Mouse (Mus musculus) heart, postnatal 36 days (tissue): Measurements from ENCODE around the gene St6gal1. TPM values are rescaled to one million over a fixed set of nuclear protein-coding genes. Genes with fewer than 3 reads are reported as not detected.
"Not testable (repeated sequence)": the region's sequence is repeated elsewhere in the genome, so short reads cannot be mapped to it uniquely, and the experiment has no call there.

Experiments
- DNase-seq, 2 experiments: peaks; one replicate each; pipeline ENCODE4 v3.0.0; 2021 to 2022
- intact Hi-C: fragments of 180-260 bp; cut with DNase I; formaldehyde crosslinking; loops from one replicate; pipeline ENCODE4 v1.15.1; 2025
- total RNA-seq, 2 experiments: library from RNA; stranded (reverse); gene quantifications; 2 replicates each; pipeline ENCODE4 v1.2.3; 2021

Gene St6gal1
- 1 to 10 TPM; 9.2 to 10.0 TPM for total RNA-seq

DNA sequence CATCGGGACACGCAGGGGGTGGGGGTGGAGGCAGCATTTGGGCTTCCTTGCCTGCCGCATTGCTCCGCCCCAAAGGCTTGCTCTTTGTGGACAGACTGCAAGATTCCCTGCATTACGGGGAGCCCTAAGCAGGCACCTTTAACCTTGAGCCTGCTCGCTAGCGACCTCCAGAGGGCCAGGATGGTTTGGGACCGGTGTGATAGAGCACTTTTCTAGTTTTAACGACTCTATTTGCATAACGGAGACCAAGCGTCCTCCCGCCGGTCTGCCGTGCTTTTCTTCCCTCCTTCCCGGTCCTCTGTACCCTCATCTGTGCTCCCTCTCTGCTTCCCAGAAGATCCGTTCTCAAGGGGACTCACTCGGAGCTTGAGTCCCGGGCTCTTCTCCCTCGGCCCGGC lies at the start of gene St6gal1:
TSS of gene St6gal1 (plus strand) at position 70 of the 398 bp plus-strand sequence.
- intact Hi-C loops = loop anchor here (2.0 to 5.0 kb wide), 3 partner anchors 74 to 178 kb away; no protein-coding TSS in a partner anchor
- DNase-seq = peak; percentile 86 to 90

DNA sequence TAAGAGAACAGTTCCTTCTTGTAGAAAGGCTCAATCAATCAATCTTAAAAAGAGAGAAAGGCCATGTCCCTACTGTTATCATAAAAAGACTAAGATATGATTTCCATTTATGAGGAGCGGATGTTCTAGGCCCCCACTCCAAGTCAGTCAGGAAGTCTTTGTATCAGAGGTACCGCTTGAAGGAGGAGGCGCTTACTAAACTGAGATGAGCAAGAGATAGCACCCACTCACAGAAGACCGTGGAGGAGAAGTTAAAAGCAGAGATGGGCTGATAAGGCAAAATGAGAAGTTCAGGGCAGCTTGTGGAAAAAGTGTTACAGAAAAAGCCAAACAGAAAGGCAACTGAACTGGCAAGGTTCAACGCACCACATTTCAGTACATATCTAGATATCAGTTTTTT lies 49.7 kb upstream of the St6gal1 start:
- intact Hi-C loops = no loop called here
- DNase-seq = no peak

DNA sequence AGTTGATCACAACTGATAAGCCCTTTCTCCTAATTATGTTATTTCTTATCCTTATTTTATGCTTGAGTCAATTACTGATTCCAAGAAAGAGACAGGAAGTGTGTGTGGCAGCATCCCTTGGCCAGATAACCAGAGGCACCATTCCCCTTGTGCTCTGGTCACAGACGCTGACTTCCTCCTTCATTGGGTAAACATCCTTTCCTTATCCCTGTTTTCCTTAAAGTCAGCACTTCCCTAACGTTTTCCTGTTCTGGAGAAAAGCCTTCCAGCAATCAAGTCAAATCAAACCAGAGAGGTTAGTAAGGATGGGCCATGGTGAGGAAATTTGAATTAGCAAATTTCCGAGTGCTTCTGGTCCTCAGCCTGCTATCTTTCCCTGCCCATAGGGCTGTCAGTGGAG lies 48.6 kb upstream of the St6gal1 start:
- no peak for DNase-seq
- intact Hi-C loops = no loop called here

DNA sequence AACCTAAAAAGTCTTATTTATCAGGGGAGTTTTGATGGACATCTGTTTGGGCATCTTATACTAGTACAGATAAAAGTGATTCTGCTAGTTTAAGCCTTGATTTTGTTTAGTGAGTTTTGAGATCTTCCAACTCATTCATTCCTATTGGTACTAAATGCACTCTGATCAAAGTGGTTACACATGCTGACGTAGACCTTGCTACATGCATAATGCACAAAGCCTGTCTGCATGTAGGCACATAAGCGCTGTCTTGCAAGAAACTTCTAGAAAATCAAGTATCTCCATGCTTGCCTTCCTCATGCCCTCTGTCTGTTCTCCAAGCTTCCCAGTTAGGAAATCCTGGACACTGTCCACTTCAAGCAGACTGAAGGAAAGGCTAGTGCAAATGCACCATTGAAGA lies 46.7 kb upstream of the St6gal1 start:
- DNase-seq = no peak
- intact Hi-C loops = no loop called here

DNA sequence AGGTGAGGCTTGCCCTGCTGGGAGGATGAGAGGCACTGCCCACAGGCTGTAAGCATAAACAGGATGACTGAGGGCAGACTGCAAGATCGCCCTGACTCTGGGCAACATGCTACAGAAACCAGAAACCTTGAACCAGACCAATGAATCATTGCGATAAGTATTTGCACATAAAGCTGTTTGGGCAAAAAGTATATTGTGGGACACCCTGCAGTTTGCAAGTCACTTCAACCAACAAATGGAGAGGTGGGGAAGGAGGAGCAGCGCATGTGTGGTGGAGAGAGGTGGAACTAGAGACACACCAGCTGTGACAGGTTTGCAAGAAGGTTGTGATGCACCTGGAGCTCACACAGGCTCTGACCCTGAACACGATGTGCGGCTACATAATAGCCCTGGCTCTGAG lies 45.7 kb upstream of the St6gal1 start:
- intact Hi-C loops = no loop called here

DNA sequence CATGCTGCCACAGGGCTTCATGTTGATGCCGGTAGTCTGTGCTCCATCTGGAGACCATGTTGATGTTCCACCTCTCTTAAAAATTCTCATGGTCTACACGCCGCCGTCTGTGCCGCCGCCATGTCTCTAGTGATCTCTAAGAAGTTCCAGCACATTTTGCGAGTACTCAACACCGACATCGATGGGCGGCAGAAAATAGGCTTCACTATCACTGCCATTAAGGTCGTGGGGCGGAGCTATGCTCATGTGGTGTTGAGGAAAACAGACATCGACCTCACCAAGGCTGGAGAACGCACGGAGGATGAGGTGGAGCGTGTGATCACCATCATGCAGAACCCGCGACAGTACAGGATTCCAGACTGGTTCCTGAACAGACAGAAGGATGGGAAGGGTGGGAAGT lies 45.1 kb upstream of the St6gal1 start:
- intact Hi-C loops, DNase-seq: not testable (repeated sequence)

More for the DNA sequence above, 45.7 kb upstream of the St6gal1 start:
- DNase-seq = no peak

DNA sequence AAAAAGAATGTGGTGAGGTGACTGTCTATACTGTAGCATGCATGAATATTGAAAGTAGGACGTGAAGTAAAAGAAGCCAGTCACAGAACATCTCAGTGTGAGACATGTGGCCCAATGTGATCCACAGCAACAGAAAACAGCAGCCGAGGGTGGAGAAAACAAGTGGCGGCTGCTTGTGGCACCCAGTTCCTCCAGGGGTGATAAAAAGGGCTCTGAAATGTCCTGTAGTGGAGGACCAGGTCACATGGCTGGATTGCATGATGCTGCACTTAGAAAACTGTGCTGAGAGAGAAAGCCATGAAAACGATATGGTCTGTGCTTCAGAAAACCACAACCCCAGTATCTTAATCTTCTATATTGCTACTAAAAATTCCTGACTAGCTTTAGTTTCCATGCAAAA lies 43.5 kb upstream of the St6gal1 start:
- DNase-seq = no peak
- intact Hi-C loops = no loop called here

DNA sequence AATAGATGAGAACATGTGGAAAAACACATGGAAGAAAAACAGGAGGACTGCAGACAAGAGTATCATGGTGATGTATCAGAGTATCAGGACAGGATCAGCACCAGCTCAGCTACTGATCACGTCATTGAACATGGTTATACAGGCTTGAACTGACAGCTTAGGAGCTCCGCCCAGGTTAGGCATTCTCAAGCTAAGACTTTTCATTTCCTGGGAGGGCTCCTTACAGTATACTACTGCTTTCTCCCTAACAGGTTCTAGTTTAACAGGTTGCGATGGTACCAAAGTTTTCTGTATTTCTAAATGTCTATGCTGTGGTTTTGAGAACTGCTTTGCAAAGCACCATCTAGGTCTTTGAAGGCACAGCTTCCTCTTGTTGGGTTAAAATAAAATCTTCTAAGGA lies 43.1 kb upstream of the St6gal1 start:
- intact Hi-C loops = no loop called here
- no peak for DNase-seq

DNA sequence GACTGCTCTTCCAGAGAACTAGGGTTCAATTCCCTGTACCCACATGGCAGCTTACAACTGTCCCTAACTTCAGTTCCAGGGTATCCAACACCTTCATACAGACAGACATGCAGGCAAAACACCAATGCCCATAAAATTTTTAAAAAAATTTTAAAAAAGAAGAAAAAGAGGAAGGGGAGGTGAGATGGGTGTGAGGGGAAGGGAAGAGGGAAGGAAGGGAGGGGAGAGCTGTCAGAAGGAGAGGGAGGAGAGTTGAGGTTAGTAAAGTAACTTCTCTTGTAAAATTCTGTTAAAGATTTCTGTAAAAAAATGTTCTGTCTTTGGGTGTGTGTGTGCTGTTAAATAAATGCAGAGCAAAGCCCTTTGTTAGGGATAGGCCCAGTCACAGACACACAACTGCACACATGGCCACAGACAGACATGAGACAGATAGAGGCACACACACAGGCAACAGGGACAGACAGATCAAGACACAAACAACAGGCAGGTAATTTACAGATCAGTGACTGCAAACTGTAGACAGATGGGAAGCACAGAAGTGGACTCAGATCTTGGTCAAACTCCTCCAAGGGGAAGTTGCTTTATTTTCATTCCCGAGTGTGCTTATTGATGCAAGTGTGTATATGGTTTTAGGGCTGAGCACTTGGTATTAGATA lies 42.5 kb upstream of the St6gal1 start:
- intact Hi-C loops = no loop called here

DNA sequence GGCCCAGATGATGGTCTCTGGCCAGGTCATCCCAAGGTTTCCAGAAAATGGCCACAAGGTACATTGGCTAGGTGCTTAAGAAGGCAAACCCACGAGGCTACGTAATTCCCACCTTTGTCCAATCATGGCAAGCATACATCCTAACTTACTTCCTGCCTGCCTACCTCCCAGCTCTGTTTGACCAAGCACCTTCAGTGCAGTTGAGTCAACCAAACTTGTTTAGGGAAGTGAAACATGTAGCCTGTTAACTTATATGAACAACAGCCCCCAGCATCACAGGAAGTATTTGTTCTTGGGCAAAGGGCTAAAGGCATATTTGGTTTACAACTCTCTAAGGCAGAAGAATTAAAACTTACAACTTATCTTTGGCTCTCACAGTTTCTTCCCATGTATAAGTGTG lies 38.7 kb upstream of the St6gal1 start:
- intact Hi-C loops = no loop called here

More for the DNA sequence above, 42.5 kb upstream of the St6gal1 start:
- no peak for DNase-seq

DNA sequence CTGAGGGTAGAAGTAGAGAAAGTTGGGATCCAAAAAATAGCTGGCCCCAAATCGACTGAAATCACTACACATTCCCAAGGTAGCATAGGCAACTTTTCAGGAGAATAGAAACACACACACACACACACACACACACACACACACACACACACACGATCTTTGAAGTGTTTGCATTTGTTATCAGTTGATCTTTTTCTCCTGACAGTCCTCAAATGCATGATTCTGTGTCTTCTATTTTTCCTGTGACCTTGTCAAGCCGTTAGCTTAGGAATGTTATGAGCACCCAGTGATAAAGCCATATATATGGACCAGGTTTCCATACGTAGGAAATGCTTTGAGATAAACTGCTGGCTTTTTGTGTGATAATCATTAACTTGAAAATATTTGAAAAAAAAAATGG lies 38.1 kb upstream of the St6gal1 start:
- DNase-seq = no peak
- intact Hi-C loops = no loop called here

More for the DNA sequence above, 38.7 kb upstream of the St6gal1 start:
- no peak for DNase-seq

DNA sequence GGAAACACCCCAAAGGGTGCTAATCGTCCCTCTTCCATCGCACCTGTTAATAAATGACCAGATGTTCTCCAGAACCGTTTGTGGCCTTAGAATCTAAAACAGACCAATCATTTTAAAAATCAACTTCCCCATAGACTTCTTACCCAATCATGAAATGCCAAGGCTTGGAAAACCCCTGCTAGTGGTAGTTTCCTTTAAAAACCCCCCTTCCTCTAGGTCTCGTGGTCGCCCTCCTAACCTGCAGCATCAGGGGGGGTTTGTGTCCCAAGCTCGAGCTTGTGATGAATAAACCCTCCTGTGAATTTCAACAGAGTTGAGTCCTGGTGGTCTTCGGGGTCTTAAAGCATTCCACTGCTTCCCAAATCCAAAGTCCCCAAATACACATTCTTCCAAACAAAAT lies 36.6 kb upstream of the St6gal1 start:
- intact Hi-C loops = no loop called here
- DNase-seq = no peak

DNA sequence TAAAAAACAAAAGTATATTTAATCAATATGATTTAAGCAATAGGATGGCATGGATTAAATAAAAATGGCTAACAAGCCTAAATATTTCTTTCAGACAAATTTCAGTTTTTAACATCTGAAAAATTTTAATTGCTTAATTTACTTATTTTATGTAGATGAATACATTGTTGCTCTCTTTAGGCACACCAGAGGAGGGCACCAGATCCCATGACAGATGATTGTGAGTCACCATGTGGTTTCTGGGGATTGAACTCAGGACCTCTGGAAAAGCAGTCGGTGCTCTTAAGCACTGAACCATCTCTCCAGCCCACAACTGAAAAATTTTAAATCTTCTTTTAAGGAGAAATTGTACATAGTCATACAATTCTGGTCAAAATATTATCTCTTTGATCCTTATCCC lies 34.9 kb upstream of the St6gal1 start:
- intact Hi-C loops = loop anchor here (2.0 kb wide), 1 partner anchor 15 kb away; no protein-coding TSS in a partner anchor
- no peak for DNase-seq

DNA sequence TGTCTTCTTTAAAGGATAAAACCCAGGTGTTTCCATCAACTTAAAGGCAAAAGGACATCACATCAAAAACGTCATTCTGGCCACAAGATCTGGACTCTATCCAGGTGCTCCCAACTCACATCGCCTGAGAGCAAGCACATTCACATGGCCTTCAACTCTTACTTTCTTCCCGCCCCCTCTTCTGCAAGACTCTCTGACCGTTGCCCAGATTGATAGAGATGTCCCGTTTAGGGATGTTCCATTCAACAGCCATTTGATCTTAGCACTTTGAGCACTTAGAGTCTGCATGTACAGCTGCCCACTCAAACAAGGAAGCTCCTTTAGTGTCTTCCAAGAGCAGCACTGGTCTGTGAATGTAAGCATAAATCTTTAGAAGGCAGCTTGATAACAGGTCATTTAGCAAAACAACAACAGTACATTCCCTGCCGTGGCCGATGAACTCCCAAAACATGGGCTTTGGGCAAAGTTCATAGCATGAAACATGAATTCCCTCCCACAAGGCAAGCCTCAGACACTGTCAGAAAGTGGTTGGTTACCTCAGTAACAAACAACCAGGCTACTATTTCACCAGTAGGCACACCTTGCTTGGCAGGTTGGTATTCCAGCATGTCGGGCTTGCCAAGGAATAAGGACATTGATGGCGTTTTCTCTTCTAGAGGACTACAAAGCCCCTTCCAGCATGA lies 32.8 kb upstream of the St6gal1 start:
- intact Hi-C loops = loop anchor here (2.0 kb wide), 1 partner anchor 13 kb away; no protein-coding TSS in a partner anchor
- no peak for DNase-seq

DNA sequence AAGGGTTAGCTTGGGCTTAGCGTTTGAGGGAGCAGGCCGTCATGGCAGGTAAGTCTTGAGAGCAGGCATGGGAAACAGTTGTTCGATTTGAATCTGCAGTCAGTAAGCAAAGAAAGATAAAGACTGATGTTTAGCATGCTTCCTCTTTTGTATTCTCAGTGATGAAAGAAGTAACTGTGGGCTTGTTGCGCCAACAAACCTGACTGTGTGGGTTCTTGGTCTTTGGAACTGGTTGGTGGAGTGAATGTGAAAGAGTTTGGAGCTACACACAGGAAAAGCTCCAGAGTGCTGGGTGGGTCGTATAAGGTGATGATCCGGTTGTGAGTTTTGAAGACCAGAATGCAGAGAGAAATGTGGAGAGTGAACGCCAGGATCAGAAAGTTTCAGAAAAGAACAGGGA lies 28.9 kb upstream of the St6gal1 start:
- intact Hi-C loops = no loop called here

DNA sequence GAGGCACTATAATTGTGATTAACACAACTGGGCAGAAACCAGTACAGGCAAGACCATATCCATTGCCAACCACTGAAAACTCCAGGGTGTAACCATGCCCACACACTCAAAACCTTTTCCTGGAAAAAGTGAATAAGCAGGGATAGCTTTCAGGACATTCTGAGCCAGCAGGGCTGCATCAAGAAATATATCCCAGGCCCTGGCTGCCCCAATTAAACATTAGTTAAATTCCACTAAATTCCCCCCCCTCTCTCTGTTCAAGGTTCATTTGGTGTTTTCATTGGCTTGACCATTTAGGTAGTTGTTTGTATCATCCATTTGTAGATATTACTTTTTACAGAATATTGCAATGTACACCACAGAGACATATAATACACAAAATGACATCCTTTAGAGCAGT lies 28.2 kb upstream of the St6gal1 start:
- DNase-seq = no peak

More for the DNA sequence above, 28.9 kb upstream of the St6gal1 start:
- no peak for DNase-seq

DNA sequence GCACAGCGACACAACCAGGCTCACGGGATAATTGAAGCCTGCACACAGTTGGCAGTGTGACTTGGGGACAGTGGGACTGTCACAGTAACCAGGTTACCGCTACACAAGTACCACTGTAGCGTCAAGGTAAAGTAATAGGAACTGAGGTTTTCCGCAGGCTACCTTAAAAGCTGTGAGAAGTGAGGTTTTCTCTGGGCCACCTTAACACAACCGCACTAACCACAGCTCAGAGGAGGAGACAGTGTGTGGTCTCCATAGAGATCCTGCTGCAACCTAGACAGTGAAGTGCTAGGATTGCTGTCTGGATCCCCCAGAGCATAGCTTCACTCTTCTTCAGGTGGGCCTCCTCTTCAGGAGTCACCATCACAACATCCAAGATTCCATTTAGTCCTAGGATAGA lies 27.7 kb upstream of the St6gal1 start:
- intact Hi-C loops = no loop called here
- no peak for DNase-seq

More for the DNA sequence above, 28.2 kb upstream of the St6gal1 start:
- intact Hi-C loops = no loop called here

DNA sequence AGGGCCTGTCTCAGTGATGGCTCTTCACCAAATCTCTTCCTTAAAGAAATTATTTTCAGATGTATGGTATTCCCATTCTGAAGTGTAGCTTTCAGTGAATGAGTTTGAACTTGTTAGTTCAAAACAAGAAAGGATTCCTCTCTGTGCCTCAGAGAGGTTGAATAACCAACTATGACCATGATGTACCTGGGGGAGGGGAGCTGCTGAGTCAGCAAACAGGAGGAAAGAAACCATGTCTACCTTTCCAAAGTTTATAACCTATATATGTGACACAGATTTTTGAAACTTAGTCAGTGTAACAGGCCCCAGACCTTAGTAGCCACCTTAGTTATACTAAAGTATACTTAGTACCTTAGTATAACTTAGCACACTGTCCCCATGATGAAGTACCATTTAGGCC lies 23.0 kb upstream of the St6gal1 start:
- intact Hi-C loops = no loop called here
- DNase-seq = no peak

DNA sequence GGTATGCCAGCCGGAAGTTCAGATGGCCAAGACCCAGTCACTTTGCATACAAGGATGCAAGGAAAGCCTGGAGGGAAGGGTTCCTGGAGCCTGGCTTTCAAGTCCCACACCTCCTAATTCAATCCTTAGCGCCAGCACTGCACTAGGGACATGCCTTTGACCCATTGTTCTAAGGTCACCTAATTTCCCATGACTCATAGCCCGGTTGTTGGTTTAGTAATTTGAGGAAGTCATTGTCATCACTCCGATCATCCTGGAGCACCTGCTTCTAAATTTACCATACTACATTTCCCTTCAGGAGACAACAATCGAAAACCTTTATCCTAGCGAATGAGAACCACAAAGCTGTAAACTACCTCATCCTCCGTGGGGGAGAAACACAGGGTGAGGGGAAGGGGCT lies 10.2 kb upstream of the St6gal1 start:
- no peak for DNase-seq
- intact Hi-C loops = loop anchor here (2.0 kb wide), 1 partner anchor 50 kb away; no protein-coding TSS in a partner anchor

DNA sequence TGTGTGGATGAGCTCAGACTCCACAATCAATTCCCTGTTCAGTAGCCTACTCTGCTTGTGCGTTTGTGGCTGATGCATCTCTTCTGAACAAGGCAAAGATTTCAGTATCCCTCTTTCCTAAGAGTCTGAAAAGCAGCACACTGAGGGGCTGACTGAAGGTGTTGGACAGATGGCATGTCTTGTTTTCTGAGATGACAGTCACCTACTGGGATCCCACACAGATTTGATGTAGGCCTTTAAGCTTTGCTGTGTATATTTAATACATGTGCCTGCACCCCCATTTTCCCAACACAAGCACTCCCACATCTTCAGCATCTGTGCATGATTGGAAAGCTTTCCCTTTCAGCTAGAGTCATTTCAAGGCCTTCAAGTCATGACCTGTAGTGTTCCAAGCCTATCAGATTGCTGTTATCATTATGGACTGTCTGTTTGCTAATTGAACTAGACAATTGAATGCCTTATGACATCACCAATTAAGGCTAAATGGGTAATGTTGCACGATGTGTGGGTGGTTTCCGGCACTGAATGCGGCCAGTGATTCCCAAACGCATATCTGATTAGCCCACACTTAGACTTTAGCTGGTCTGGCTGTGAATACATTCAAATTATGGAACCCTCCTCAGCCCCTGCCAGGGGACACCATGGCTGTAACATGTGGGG lies 9.2 kb upstream of the St6gal1 start:
- intact Hi-C loops = loop anchor here (2.0 kb wide), 1 partner anchor 51 kb away; no protein-coding TSS in a partner anchor
- DNase-seq = no peak

DNA sequence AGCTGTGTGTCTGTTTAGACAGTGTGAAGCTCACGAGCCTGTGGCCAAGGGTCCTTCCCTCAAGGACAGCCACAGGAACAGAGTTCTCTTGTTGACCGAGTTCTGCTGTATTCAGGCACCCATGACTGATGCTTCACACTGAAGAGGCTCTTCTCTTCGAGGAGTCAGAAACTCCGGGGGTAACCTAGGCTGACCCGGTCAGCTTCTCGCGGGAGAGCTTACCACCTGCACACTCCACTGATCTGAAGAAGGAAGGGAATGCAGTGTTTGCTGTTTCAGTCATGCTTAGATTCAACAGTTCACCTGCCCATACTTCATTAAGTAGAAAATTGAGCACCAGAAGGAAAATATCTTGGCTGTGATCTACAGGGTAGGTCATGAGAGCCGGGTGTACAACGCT lies 8.2 kb upstream of the St6gal1 start:
- no peak for DNase-seq
- intact Hi-C loops = no loop called here

DNA sequence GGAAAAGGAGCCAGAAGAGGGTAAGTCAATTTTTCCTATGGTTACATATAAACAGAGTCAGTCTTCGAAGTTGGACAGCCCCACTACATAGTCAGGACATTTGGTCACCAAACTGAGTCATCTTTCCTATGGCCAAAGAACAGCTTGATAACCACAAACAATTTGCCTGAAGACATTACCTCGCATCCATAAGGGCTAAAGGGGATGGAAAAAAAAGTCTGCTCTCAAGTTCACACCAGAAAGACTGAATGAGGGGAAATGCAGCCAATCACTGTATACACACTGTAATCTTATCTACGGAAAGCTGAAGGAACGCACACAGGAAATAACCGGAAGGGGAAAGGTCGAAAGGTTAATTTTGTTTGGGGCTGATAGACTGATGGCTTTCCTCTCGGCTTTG lies 6.2 kb upstream of the St6gal1 start:
- intact Hi-C loops = no loop called here
- DNase-seq = no peak
